Mouse (Mus musculus) spleen, adult 2 months (tissue): ENCODE data around the gene Castor2. TPM values are rescaled to one million over a fixed set of nuclear protein-coding genes. Genes with fewer than 3 reads are reported as not detected.

Experiments
- DNase-seq, 2 experiments: peaks; one replicate each; pipeline versions ENCODE4 v3.0.0 to v3.0.0-alpha.2; 2012 to 2021; ENCODE audit warnings: low spot score in 2 of 2, low read depth in 1 of 2
- H3K27ac ChIP-seq: fragments of 200-500 bp; 2 replicates; pipeline ENCODE4 v1.5.1; 2012; ENCODE audit warnings: low read length, inconsistent platforms; ENCODE audit not compliant: insufficient read depth
- H3K27me3 ChIP-seq: fragments of 200-500 bp; 2 replicates; pipeline ENCODE4 v1.6.1; 2012; ENCODE audit warnings: mild to moderate bottlenecking, moderate library complexity, low read length, inconsistent platforms; ENCODE audit not compliant: control insufficient read depth, insufficient read depth
- H3K36me3 ChIP-seq: fragments of 200-500 bp; 2 replicates; pipeline ENCODE4 v1.6.1; 2012; ENCODE audit warnings: mild to moderate bottlenecking, low read length, inconsistent platforms; ENCODE audit not compliant: control insufficient read depth, insufficient read depth
- H3K4me1 ChIP-seq: fragments of 200-500 bp; 2 replicates; pipeline ENCODE4 v1.6.1; 2011; ENCODE audit warnings: inconsistent platforms; ENCODE audit not compliant: control insufficient read depth, insufficient read depth, insufficient read length
- H3K4me3 ChIP-seq: fragments of 200-500 bp; 2 replicates; pipeline ENCODE4 v1.5.1; 2011; ENCODE audit warnings: mild to moderate bottlenecking, inconsistent platforms; ENCODE audit not compliant: insufficient read depth, insufficient read length; ENCODE audit errors: extremely low read depth
- CTCF ChIP-seq: fragments of 200-500 bp; IDR thresholded peaks from 2 replicates; pipeline ENCODE4 v1.5.1; 2011; ENCODE audit warnings: mild to moderate bottlenecking, inconsistent platforms; ENCODE audit not compliant: insufficient read depth, insufficient read length, insufficient replicate concordance; ENCODE audit errors: extremely low read depth
- POLR2A ChIP-seq: fragments of 200-500 bp; IDR thresholded peaks from 2 replicates; pipeline ENCODE4 v1.6.1; 2011; ENCODE audit warnings: low read depth, low read length, inconsistent platforms
- WGBS: fragments of 180-500 bp; shearing (Covaris S2); methylation state at CpG from one replicate; pipeline ENCODE4 v1.1.7; 2018; 5-methylcytosine and 5-hydroxymethylcytosine counted together
- polyA plus RNA-seq: library from polyadenylated mRNA; depleted of rRNA; stranded (reverse); fragments of >200 nt; gene quantifications from 2 replicates; pipeline ENCODE4 v1.2.3, GENCODE M21; 2012; rRNA removed

The Castor2 gene
- polyA plus RNA-seq, result 5.3 TPM in 2 replicates

DNA sequence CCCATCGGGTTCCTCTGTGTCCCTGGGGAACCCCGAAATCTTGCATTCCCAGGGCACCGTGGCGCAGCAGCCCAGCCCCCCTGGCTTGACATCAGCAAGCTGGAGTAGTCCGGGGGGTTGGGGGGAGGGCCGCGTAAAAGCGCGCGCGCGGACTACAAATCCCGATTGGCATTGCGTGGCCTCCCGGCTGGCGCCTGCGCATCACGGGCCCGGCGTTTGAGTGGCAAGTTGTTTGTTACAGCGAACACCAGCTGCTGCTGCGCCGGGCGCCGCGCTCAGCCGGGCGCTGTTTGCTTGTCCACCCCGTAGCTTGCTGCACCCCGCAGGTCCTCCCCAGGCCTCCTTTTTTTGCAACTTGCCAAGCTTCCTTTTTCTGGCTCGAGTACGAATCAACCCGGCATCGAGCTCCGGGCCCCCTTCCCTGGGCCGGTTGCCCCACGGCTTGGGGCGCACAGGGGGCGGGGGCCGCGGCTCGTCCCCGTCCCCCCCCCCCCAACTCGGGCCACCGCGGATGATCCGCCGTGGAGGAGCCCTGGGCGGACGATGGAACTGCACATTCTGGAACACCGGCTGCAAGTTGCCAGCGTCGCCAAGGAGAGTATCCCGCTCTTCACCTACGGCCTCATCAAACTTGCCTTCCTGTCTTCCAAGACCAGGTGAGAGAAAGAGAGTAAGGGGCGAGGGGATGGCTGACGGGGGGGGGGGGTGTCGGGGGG is at the start of gene Castor2:
Gene Castor2, plus strand, starts transcription at position 216 of the 716 bp plus-strand sequence.
- Histone ChIP-seq H3K4me1 (peaks cover 3% of the 10 kb centered on the region; the same call in 1 of the 2 replicates), H3K27ac (no peak within 1 kb of the TSS; the same call in 1 of the 2 replicates), H3K36me3 (no peaks in the 10 kb centered on the region), H3K4me3 (peak within 1 kb of the TSS; percentile 64), H3K27me3 (no peaks in the 10 kb centered on the region)
- DNase-seq, result peak; percentile 66 to 85
- TF ChIP-seq CTCF (no peak), POLR2A (no peak)
- 0% methylated on average over 57 of the region's 58 CpGs for WGBS

GRCm38 (mm10) chr5:134050711-134051110 is 48.8 kb upstream of the Castor2 start:
- Histone ChIP-seq H3K27ac (no peak overlapping the region), H3K4me1 (no peaks in the 10 kb centered on the region), H3K36me3 (no peaks in the 10 kb centered on the region), H3K4me3 (no peak overlapping the region), H3K27me3 (no peaks in the 10 kb centered on the region)
- TF ChIP-seq CTCF (no peak), POLR2A (no peak)
- DNase-seq, result no peak
- 48% methylated on average over 10 of the region's 10 CpGs for WGBS

DNA sequence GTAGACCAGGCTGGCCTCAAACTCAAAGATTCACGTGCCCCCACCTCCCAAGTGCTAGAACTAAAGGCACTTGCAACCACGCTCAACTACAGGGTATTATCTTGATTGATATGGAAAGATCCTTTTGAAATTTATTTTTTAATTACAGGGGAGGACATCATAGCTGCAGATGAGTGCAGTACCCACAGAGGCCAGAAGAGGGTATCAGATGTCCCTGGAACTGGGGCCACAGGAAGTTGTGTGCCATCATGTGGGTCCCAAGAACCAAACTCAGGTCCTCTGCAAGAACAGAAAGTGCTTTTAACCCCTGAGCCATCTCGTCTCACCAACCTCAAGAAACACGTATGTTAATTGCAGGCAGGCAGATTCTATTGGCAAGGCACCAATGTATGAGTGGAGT is 46.9 kb upstream of the Castor2 start:
- WGBS, result 73% methylated on average over 4 of the region's 4 CpGs
- H3K27me3 ChIP-seq, result no peaks in the 10 kb centered on the region
- no peak for DNase-seq
- H3K4me1 ChIP-seq, result no peaks in the 10 kb centered on the region
- no peak overlapping the region for H3K27ac ChIP-seq
- no peaks in the 10 kb centered on the region for H3K36me3 ChIP-seq
- no peak for TF ChIP-seq CTCF
- no peak for TF ChIP-seq POLR2A
- H3K4me3 ChIP-seq, result no peak overlapping the region

GRCm38 (mm10) chr5:134054496-134054895 is 45.0 kb upstream of the Castor2 start:
- no peaks in the 10 kb centered on the region for H3K4me1 ChIP-seq
- H3K27ac ChIP-seq, result no peak overlapping the region
- DNase-seq, result no peak
- no peak for TF ChIP-seq CTCF
- TF ChIP-seq POLR2A, result no peak
- WGBS, result 89% methylated on average over 4 of the region's 4 CpGs
- no peak overlapping the region for H3K4me3 ChIP-seq
- H3K36me3 ChIP-seq, result no peaks in the 10 kb centered on the region
- H3K27me3 ChIP-seq, result no peaks in the 10 kb centered on the region

DNA sequence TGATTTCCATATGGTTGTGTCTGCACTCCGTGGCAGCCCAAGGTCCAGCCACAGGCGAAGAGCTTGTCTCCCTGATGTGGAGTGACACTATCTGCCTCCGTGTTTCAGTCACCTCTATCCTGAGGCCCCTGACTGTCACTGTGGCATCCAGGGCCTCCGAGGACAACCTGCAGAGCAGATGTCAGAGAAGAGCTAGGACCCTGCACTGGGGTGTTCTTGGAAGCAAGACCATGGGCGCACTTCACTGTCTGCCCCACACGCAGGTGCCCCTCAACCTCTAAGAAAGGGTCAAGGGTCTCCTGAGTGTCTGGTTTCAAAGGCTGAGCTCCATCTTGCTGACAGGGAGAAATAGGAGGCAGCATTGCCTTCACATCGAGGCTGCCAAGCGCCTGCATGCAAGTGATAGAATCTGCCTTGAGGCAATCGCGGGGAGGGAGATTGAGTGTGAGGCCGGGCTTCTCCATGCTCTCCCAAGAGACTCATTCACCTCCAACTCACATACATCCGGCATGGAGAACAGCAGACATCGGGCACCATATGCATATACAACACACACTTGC is 40.6 kb upstream of the Castor2 start:
- WGBS, result 74% methylated on average over 13 of the region's 13 CpGs
- Histone ChIP-seq H3K27ac (no peak overlapping the region), H3K4me1 (no peaks in the 10 kb centered on the region), H3K27me3 (no peaks in the 10 kb centered on the region), H3K36me3 (no peaks in the 10 kb centered on the region), H3K4me3 (no peak overlapping the region)
- no peak for TF ChIP-seq POLR2A
- no peak for TF ChIP-seq CTCF
- DNase-seq, result no peak

GRCm38 (mm10) chr5:134063362-134064064 is 36.0 kb upstream of the Castor2 start:
- Histone ChIP-seq H3K27ac (no peak overlapping the region), H3K4me1 (no peaks in the 10 kb centered on the region), H3K36me3 (no peaks in the 10 kb centered on the region), H3K27me3 (no peaks in the 10 kb centered on the region), H3K4me3 (no peak overlapping the region)
- TF ChIP-seq CTCF (peak; percentile 39; the same call in 1 of the 2 replicates), POLR2A (no peak)
- DNase-seq, result peak in 1 of 2 experiments; percentile 30
- 45% methylated on average over 15 of the region's 15 CpGs for WGBS
